Mouse (Mus musculus) embryonic facial prominence, embryonic 13.5 days (tissue): ENCODE measurements around the gene Caprin1. TPM values are rescaled to one million over a fixed set of nuclear protein-coding genes. Genes with fewer than 3 reads are reported as not detected.

Experiments
- ATAC-seq: fragments of 200-750 bp; cut with Nextera tagmentation; 2 replicates; pipeline ENCODE4 v1.8.0; 2017; ENCODE audit warnings: low read depth; ENCODE audit not compliant: insufficient number of reproducible peaks, insufficient read depth, low FRiP score, low TSS enrichment
- H3K27ac ChIP-seq: fragments of 300-500 bp; sonication (generic); 2 replicates; pipeline ENCODE4 v1.5.1; 2015; ENCODE audit warnings: moderate library complexity, mild to moderate bottlenecking, inconsistent platforms
- H3K27me3 ChIP-seq: fragments of 300-500 bp; sonication (generic); 2 replicates; pipeline ENCODE4 v1.6.1; 2015; ENCODE audit warnings: mild to moderate bottlenecking, inconsistent platforms
- H3K36me3 ChIP-seq: fragments of 300-500 bp; sonication (generic); 2 replicates; pipeline ENCODE4 v1.6.1; 2015; ENCODE audit warnings: mild to moderate bottlenecking, inconsistent platforms
- H3K4me1 ChIP-seq: fragments of 300-500 bp; sonication (generic); 2 replicates; pipeline ENCODE4 v1.6.1; 2015; ENCODE audit warnings: inconsistent platforms
- H3K4me2 ChIP-seq: fragments of 300-500 bp; sonication (generic); 2 replicates; pipeline ENCODE4 v1.6.1; 2015; ENCODE audit warnings: moderate library complexity, mild to moderate bottlenecking, inconsistent platforms
- H3K4me3 ChIP-seq: fragments of 300-500 bp; sonication (generic); 2 replicates; pipeline ENCODE4 v1.5.1; 2015; ENCODE audit warnings: mild to moderate bottlenecking, inconsistent platforms
- H3K9ac ChIP-seq: fragments of 300-500 bp; sonication (generic); 2 replicates; pipeline ENCODE4 v1.6.1; 2015; ENCODE audit warnings: mild to moderate bottlenecking, inconsistent platforms
- H3K9me3 ChIP-seq: fragments of 300-500 bp; sonication (generic); 2 replicates; pipeline ENCODE4 v1.6.1; 2016; ENCODE audit warnings: inconsistent platforms
- WGBS: fragments of 180-500 bp; shearing (Covaris S2); methylation state at CpG from one replicate; pipeline ENCODE4 v1.1.7; 2015; ENCODE audit warnings: mixed read lengths; 5-methylcytosine and 5-hydroxymethylcytosine counted together
- polyA plus RNA-seq: library from polyadenylated mRNA; unstranded; fragments of >200 nt; fragmentation: Nextera tagmentation; extraction: Ambion mirVana; gene quantifications from 2 replicates; pipeline ENCODE4 v1.2.1, GENCODE M21; 2015

The Caprin1 gene
- polyA plus RNA-seq, 1 experiment from 2014 or later = 332 TPM

GRCm38 (mm10) chr2:103751771-103752170 is 45.7 kb downstream of the Caprin1 start:
- H3K27ac ChIP-seq = no peak overlapping the region
- peaks cover 89% of the 10 kb centered on the region for H3K36me3 ChIP-seq
- ATAC-seq = no peak
- H3K27me3 ChIP-seq = no peaks in the 10 kb centered on the region
- no peaks in the 10 kb centered on the region for H3K9me3 ChIP-seq
- no peaks in the 10 kb centered on the region for H3K4me1 ChIP-seq
- 93% methylated on average over 6 of the region's 6 CpGs for WGBS
- H3K4me2 ChIP-seq = no peak overlapping the region
- H3K4me3 ChIP-seq = no peak overlapping the region
- H3K9ac ChIP-seq = no peak overlapping the region

GRCm38 (mm10) chr2:103749091-103749490 is 48.4 kb downstream of the Caprin1 start:
- Histone ChIP-seq H3K4me1 (no peaks in the 10 kb centered on the region), H3K9ac (no peak overlapping the region), H3K27me3 (no peaks in the 10 kb centered on the region), H3K4me3 (no peak overlapping the region), H3K36me3 (peaks cover 76% of the 10 kb centered on the region), H3K9me3 (no peaks in the 10 kb centered on the region), H3K4me2 (no peak overlapping the region), H3K27ac (no peak overlapping the region)
- no peak for ATAC-seq
- 85% methylated on average over 3 of the region's 3 CpGs for WGBS

GRCm38 (mm10) chr2:103747891-103748290 is 49.6 kb downstream of the Caprin1 start:
- Histone ChIP-seq H3K9ac (no peak overlapping the region), H3K4me1 (no peaks in the 10 kb centered on the region), H3K9me3 (no peaks in the 10 kb centered on the region), H3K4me3 (no peak overlapping the region), H3K27ac (no peak overlapping the region), H3K27me3 (no peaks in the 10 kb centered on the region), H3K4me2 (no peak overlapping the region), H3K36me3 (peaks cover 78% of the 10 kb centered on the region)
- WGBS = 83% methylated on average over 9 of the region's 9 CpGs
- no peak for ATAC-seq

GRCm38 (mm10) chr2:103746761-103747160 is 50.7 kb downstream of the Caprin1 start:
- Histone ChIP-seq H3K9ac (no peak overlapping the region), H3K4me3 (no peak overlapping the region), H3K36me3 (peaks cover 80% of the 10 kb centered on the region), H3K4me2 (no peak overlapping the region), H3K27ac (no peak overlapping the region), H3K27me3 (no peaks in the 10 kb centered on the region), H3K4me1 (no peaks in the 10 kb centered on the region), H3K9me3 (no peaks in the 10 kb centered on the region)
- WGBS = 87% methylated on average over 2 of the region's 2 CpGs
- no peak for ATAC-seq

- no peak overlapping the region for H3K4me2 ChIP-seq
- no peaks in the 10 kb centered on the region for H3K27me3 ChIP-seq
- no peaks in the 10 kb centered on the region for H3K4me1 ChIP-seq
- H3K9me3 ChIP-seq = no peaks in the 10 kb centered on the region
- 87% methylated on average over 2 of the region's 2 CpGs for WGBS
- no peak overlapping the region for H3K27ac ChIP-seq
- no peak overlapping the region for H3K4me3 ChIP-seq
- no peak for ATAC-seq
- H3K36me3 ChIP-seq = peaks cover 78% of the 10 kb centered on the region
- no peak overlapping the region for H3K9ac ChIP-seq
Measured at GRCm38 (mm10) chr2:103746096-103746495, 51.4 kb downstream of the Caprin1 start.

GRCm38 (mm10) chr2:103745481-103745880 is 52.0 kb downstream of the Caprin1 start:
- no peaks in the 10 kb centered on the region for H3K4me1 ChIP-seq
- H3K9ac ChIP-seq = no peak overlapping the region
- WGBS = 83% methylated on average over 5 of the region's 5 CpGs
- no peaks in the 10 kb centered on the region for H3K9me3 ChIP-seq
- no peak for ATAC-seq
- H3K27ac ChIP-seq = no peak overlapping the region
- no peak overlapping the region for H3K4me3 ChIP-seq
- H3K4me2 ChIP-seq = no peak overlapping the region
- no peaks in the 10 kb centered on the region for H3K27me3 ChIP-seq
- peaks cover 78% of the 10 kb centered on the region for H3K36me3 ChIP-seq

- no peak for ATAC-seq
- H3K36me3 ChIP-seq = peaks cover 76% of the 10 kb centered on the region
Measured at GRCm38 (mm10) chr2:103743988-103744387, 53.5 kb downstream of the Caprin1 start.

GRCm38 (mm10) chr2:103743536-103743935 is 53.9 kb downstream of the Caprin1 start:
- WGBS = 94% methylated on average over 2 of the region's 2 CpGs
- H3K4me1 ChIP-seq = no peaks in the 10 kb centered on the region
- H3K36me3 ChIP-seq = peaks cover 75% of the 10 kb centered on the region
- H3K4me3 ChIP-seq = no peak overlapping the region
- H3K4me2 ChIP-seq = no peak overlapping the region
- ATAC-seq = no peak
- no peaks in the 10 kb centered on the region for H3K9me3 ChIP-seq
- H3K27me3 ChIP-seq = no peaks in the 10 kb centered on the region
- H3K27ac ChIP-seq = no peak overlapping the region
- H3K9ac ChIP-seq = no peak overlapping the region

More at GRCm38 (mm10) chr2:103743988-103744387, 53.5 kb downstream of the Caprin1 start:
- H3K9me3 ChIP-seq = no peaks in the 10 kb centered on the region
- no peaks in the 10 kb centered on the region for H3K4me1 ChIP-seq
- no peak overlapping the region for H3K4me3 ChIP-seq
- H3K4me2 ChIP-seq = no peak overlapping the region
- no peak overlapping the region for H3K27ac ChIP-seq
- WGBS = 81% methylated on average over 7 of the region's 7 CpGs
- no peak overlapping the region for H3K9ac ChIP-seq
- no peaks in the 10 kb centered on the region for H3K27me3 ChIP-seq

GRCm38 (mm10) chr2:103742821-103743220 is 54.6 kb downstream of the Caprin1 start:
- no peak overlapping the region for H3K27ac ChIP-seq
- H3K4me3 ChIP-seq = no peak overlapping the region
- no peak for ATAC-seq
- no peaks in the 10 kb centered on the region for H3K9me3 ChIP-seq
- no peak overlapping the region for H3K9ac ChIP-seq
- no peak overlapping the region for H3K4me2 ChIP-seq
- 94% methylated on average over 6 of the region's 6 CpGs for WGBS
- H3K4me1 ChIP-seq = no peaks in the 10 kb centered on the region
- no peaks in the 10 kb centered on the region for H3K27me3 ChIP-seq
- peaks cover 68% of the 10 kb centered on the region for H3K36me3 ChIP-seq

GRCm38 (mm10) chr2:103731423-103731822 is 66.0 kb downstream of the Caprin1 start:
- Histone ChIP-seq H3K9ac (no peak overlapping the region), H3K27me3 (no peaks in the 10 kb centered on the region), H3K4me1 (no peaks in the 10 kb centered on the region), H3K36me3 (peaks cover 91% of the 10 kb centered on the region), H3K4me2 (no peak overlapping the region), H3K27ac (no peak overlapping the region), H3K9me3 (no peaks in the 10 kb centered on the region), H3K4me3 (no peak overlapping the region)
- WGBS = 92% methylated on average over 6 of the region's 6 CpGs
- ATAC-seq = no peak

GRCm38 (mm10) chr2:103730999-103731398 is 66.5 kb downstream of the Caprin1 start:
- H3K4me3 ChIP-seq = no peak overlapping the region
- peaks cover 91% of the 10 kb centered on the region for H3K36me3 ChIP-seq
- no peaks in the 10 kb centered on the region for H3K4me1 ChIP-seq
- H3K9ac ChIP-seq = no peak overlapping the region
- WGBS = 66% methylated on average over 8 of the region's 8 CpGs
- no peak overlapping the region for H3K4me2 ChIP-seq
- no peaks in the 10 kb centered on the region for H3K9me3 ChIP-seq
- no peak overlapping the region for H3K27ac ChIP-seq
- no peak; the same call in 1 of the 2 replicates for ATAC-seq
- no peaks in the 10 kb centered on the region for H3K27me3 ChIP-seq

- Histone ChIP-seq H3K9ac (no peak overlapping the region), H3K27ac (no peak overlapping the region), H3K9me3 (no peaks in the 10 kb centered on the region), H3K4me3 (no peak overlapping the region), H3K36me3 (peaks cover 89% of the 10 kb centered on the region), H3K27me3 (no peaks in the 10 kb centered on the region), H3K4me1 (no peaks in the 10 kb centered on the region), H3K4me2 (no peak overlapping the region)
- WGBS = 86% methylated on average over 12 of the region's 12 CpGs
- no peak for ATAC-seq
Measured at GRCm38 (mm10) chr2:103728027-103728540, 69.4 kb downstream of the Caprin1 start.
